Mouse (Mus musculus) cerebellum, adult (tissue): ENCODE measurements around the gene Cradd.

ENCODE experiments used
- ATAC-seq: cut with Nextera tagmentation; 2 replicates; pipeline ENCODE4 v1.9.2; 2017; ENCODE audit warnings: mild to moderate bottlenecking, moderate library complexity, mixed read lengths; ENCODE audit not compliant: insufficient number of reproducible peaks, low FRiP score, low TSS enrichment

Gene Cradd

DNA sequence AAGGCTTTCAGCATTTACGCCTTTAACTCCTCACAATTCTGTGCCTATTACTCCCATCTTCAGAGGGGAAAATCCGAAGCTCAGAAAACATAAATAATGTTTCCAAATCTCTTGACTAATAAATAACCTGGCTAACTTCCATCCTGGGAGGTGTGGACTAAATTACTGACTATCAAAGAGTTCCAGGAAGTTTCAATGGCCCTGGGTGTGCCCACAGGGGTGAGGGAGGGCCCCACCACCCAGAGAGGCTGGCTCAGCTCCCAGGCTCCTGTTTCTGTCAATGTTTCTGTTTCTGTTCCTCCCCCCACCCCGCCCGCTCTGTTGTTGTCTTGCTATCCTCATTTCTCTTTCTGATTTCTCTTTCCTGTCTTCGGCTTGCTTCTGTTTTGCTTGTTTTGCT is 177.4 kb downstream of the Cradd start:
- ATAC-seq, result no peak

DNA sequence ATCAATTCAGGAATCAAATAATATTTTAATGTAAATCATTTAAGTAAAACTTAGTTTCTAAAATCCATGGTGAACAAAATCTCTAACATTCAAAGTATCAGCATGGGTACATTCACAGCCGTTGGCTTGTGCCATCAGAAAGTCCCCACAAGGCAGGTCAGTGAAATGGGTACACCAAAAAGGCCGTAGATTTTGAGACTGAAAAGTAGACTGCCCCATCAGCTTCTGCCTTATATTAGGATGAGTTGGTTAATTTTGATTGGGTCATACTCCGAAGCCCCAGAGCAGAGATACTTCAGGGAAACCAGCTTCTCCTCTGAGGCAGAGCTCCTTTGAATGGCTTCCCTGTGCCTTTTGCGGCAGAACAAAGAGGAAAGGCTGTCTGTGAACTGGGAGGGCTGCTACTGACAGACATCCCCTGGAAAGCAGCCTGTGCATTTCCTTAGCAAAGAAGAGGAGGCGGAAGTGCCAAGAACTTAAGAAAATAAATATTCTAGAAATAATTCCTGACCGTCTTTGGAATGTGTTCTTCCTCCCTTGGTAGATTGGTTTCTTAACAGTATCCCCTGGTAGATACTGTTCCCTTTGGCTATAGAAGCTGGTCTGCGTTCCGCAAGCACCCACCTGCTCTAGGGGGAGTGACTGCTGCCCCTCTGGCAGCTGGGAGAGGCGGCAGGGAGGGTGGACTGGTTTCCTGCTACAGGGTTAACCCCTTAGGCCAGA is 178.6 kb downstream of the Cradd start:
- ATAC-seq, result no peak

DNA sequence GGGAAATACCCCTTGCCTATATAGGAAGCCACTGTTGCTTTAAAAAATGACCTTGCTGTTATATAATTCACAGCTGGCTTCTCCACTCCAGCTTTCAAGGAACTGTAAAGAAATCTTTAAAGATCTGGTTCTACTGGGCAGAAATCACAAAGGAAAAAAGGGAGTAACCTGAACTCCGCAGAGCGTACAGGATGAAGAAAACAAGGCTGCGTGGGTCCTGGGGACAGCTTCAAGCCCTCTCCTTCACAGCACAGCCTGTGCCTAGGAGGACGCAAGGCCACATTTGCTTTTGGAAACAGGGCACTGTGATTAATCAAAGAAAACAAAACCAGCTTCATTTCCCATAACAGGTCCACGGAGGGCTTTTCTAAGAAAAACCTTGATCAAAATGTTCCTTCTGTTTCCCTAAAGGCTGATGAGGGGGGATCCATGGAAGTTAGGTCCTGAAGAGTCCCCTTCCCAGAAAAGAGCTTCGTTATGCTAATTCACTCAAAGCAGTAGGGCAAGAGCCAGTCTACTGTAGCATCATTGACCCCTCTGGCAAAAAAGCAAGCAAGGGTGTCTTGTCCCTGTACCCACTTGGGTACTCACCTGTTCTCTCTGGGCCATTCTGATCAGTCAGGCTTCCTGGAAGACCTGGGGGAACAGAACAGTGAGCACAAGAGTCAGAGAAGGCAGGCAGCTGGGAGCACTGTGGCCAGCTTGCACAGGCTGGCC is 179.4 kb downstream of the Cradd start:
- no peak for ATAC-seq

GRCm38 (mm10) chr10:95143446-95144114 is 180.4 kb downstream of the Cradd start:
- no peak for ATAC-seq

DNA sequence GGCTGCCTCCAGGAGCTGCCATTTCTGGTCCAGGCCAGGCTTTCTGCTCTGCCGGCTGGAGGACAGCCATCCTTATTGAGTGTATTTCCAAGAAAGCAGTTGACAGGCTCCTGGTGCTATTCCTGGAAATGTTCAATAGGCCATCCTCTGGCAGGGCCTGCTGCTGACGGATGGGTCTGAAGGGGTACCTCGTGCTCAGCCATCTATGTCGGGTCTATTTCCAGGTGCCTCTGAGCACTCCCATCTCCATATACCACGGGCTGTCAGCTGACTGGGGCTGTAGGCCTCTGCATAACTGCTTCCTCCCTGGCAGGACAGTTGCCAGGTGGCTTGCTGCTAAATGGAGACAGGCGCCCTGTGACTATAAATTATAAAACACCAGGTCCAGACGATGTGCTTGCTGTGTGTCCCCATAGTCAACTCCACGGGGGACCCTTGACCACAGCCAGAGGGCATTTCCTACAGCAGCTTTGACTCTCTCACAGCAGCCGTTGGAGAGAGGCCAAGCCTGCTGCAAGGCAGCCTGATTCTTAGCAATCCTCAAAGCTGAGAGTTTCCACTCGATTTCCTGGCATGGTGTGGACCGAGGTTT is 181.0 kb downstream of the Cradd start:
- peak; percentile 82 for ATAC-seq

DNA sequence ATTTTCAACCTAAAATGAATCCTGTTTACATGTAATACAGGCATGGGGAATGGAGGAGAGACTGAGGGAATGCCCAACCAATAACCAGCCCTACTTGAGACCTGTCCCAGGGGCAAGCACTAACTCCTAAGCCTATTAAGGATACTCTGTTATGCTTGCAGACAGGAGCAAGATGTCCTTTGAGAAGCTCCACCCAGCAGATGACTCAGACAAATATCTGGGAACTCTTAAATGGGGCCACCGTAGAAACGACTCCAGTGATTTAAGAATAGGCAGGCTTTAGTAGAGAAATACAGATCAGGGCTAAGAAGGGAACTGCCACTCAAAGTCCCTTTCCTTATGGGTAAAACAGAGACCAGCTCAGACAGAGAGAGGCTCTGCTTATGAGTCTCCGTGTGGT is 182.9 kb downstream of the Cradd start:
- ATAC-seq, result no peak

GRCm38 (mm10) chr10:95140191-95140590 is 183.7 kb downstream of the Cradd start:
- no peak for ATAC-seq

DNA sequence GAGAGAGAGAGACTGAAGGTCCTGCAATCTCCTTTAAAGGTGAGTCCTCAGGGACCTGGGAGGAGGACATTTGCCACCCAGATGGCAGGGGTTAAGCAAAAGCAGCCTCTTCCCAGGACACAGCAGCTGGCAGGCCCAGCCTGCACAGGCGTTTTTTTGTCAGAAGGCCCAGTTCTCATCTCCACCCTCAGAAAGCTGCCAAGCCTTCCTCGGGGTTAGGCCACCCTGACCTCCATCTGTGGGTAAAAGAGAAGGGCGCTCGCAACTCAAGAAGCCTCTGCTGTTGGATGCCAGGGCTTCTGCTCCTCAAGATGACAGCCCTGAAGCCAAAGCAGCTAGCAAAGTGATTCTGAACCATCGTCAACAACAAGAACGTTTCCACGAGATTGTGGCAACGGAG is 184.3 kb downstream of the Cradd start:
- ATAC-seq, result no peak

GRCm38 (mm10) chr10:95133057-95133456 is 190.9 kb downstream of the Cradd start:
- no peak for ATAC-seq
